Mouse (Mus musculus) ES-E14 (cell line): ENCODE data around the gene She.

Experiments used
- CHD2 ChIP-seq: IDR thresholded peaks from 2 replicates; pipeline ENCODE4 v1.6.1; 2014; ENCODE audit warnings: mild to moderate bottlenecking, low read depth, low read length, inconsistent platforms
- HCFC1 ChIP-seq: IDR thresholded peaks from 2 replicates; pipeline ENCODE4 v1.6.1; 2012; ENCODE audit warnings: low read length, inconsistent platforms, borderline replicate concordance; ENCODE audit not compliant: insufficient read depth
- MAFK ChIP-seq: IDR thresholded peaks from 2 replicates; pipeline ENCODE4 v1.6.1; 2014; ENCODE audit warnings: mild to moderate bottlenecking, low read depth, low read length, inconsistent platforms; ENCODE audit not compliant: insufficient read depth
- ZC3H11A ChIP-seq: IDR thresholded peaks from 2 replicates; pipeline ENCODE4 v1.6.1; 2012; ENCODE audit warnings: low read depth, mild to moderate bottlenecking, inconsistent platforms, low read length, borderline replicate concordance
- ZNF384 ChIP-seq: IDR thresholded peaks from 2 replicates; pipeline ENCODE4 v1.6.1; 2012; ENCODE audit warnings: low read depth, low read length, inconsistent platforms

DNA sequence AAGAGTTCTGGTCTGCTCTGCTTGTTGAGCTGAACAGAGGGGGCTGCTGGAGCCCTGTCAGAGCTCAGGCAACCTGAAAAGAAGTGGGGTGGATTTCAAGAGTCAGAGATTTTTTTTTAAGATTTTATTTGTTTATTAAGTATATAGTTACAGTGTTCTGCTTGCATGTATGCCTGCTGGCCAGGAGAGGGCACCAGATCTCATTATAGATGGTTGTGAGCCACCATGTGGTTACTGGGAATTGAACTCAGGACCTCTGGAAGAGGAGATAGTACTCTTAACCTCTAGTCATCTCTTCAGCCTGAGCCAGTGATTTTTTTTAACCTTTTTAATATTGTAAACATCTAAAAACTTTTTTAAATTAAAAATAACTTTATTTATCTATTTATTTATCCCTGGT, 20.3 kb upstream of the She start:
- no peak for TF ChIP-seq CHD2
- no peak for TF ChIP-seq MAFK
- TF ChIP-seq ZC3H11A: no peak
- TF ChIP-seq HCFC1: no peak
- TF ChIP-seq ZNF384: no peak
